ENCODE assay signal across 12 mouse cellular contexts in genomic region chrX:93465711-93466110, GRCm38 (mm10).
A peak's percentile ranks its signal among the peaks of the same experiment; 100 is the strongest.
DNase-seq lines count a peak whose midpoint lies in the region; ATAC-seq and TF ChIP-seq lines count a peak whose summit lies in the region.
"Had no signal": no experiment of that assay in that cellular context is flagged by ENCODE, and none has a peak within 500 bp of the region (broad histone marks: within the 10 kb centered on the region; RNA-seq: fewer than 3 reads in every experiment).

No protein-coding gene starts in this region.

- 32% methylated on average over 1 of the region's 1 CpGs for WGBS in forebrain, embryonic 16.5 days
- 38% methylated on average over 1 of the region's 1 CpGs for WGBS in forebrain, embryonic 15.5 days
- WGBS in limb, embryonic 14.5 days = 35% methylated on average over 1 of the region's 1 CpGs
- WGBS in limb, embryonic 10.5 days = 63% methylated on average over 1 of the region's 1 CpGs
- 37% methylated on average over 1 of the region's 1 CpGs for WGBS in embryonic facial prominence, embryonic 14.5 days
- WGBS in thymus, adult 2 months = 87% methylated on average over 1 of the region's 1 CpGs

- H3K36me3 ChIP-seq in forebrain, embryonic 16.5 days (ENCODE audit: control insufficient read depth, insufficient read depth) = no peaks in the 10 kb centered on the region
- H3K36me3 ChIP-seq in forebrain, embryonic 15.5 days = no peaks in the 10 kb centered on the region
- H3K36me3 ChIP-seq in limb, embryonic 14.5 days (ENCODE audit: control insufficient read depth, insufficient read depth, low read length) = no peaks in the 10 kb centered on the region
- no peaks in the 10 kb centered on the region for H3K36me3 ChIP-seq in limb, embryonic 10.5 days
- peaks cover 0 to 4% of the 10 kb centered on the region in 2 experiments for H3K36me3 ChIP-seq in CH12.LX (replicated peaks in 1 of 2; ENCODE audit: control insufficient read depth in 1 of 2, insufficient read depth in 1 of 2, low read length in 1 of 2)
- no peaks in the 10 kb centered on the region for H3K36me3 ChIP-seq in embryonic facial prominence, embryonic 14.5 days (ENCODE audit: control insufficient read depth, insufficient read depth, low read length)
- H3K36me3 ChIP-seq in thymus, adult 2 months (ENCODE audit: control insufficient read depth, insufficient read depth, low read length) = no peaks in the 10 kb centered on the region
- H3K36me3 ChIP-seq: heart, embryonic 13.5 days; limb, embryonic 13.5 days had no signal

- H3K4me2 ChIP-seq in forebrain, embryonic 16.5 days (ENCODE audit: low read length) = no peak overlapping the region
- H3K4me2 ChIP-seq in forebrain, embryonic 15.5 days (replicated peaks) = no peak overlapping the region
- no peak overlapping the region for H3K4me2 ChIP-seq in limb, embryonic 14.5 days (replicated peaks; ENCODE audit: low read depth, low read length, severe bottlenecking)
- no peak overlapping the region for H3K4me2 ChIP-seq in CH12.LX (ENCODE audit: insufficient read depth, low read depth, poor library complexity, severe bottlenecking)
- H3K4me2 ChIP-seq in embryonic facial prominence, embryonic 14.5 days (ENCODE audit: low read depth, low read length) = no peak overlapping the region
- H3K4me2 ChIP-seq: heart, embryonic 13.5 days; limb, embryonic 13.5 days had no signal

- peak; percentile 43; the same call in 1 of the 2 replicates for ATAC-seq in forebrain, embryonic 16.5 days
- ATAC-seq in forebrain, embryonic 15.5 days (replicated peaks) = no peak
- ATAC-seq in limb, embryonic 14.5 days (ENCODE audit: low FRiP score, low read depth) = no peak
- ATAC-seq in embryonic facial prominence, embryonic 14.5 days (ENCODE audit: low read depth) = no peak

- H3K4me3 ChIP-seq in forebrain, embryonic 16.5 days (replicated peaks; ENCODE audit: low read length) = no peak overlapping the region
- H3K4me3 ChIP-seq in forebrain, embryonic 15.5 days = no peak overlapping the region
- no peak overlapping the region for H3K4me3 ChIP-seq in limb, embryonic 14.5 days (replicated peaks; ENCODE audit: low read length)
- H3K4me3 ChIP-seq in limb, embryonic 10.5 days = no peak overlapping the region
- no peak overlapping the region for H3K4me3 ChIP-seq in CH12.LX (replicated peaks in 1 of 3; ENCODE audit: low read depth in 2 of 3, low read length in 2 of 3, poor library complexity in 1 of 3)
- no peak overlapping the region for H3K4me3 ChIP-seq in embryonic facial prominence, embryonic 14.5 days (ENCODE audit: low read depth, low read length)
- H3K4me3 ChIP-seq in thymus, adult 2 months (ENCODE audit: control insufficient read depth, insufficient read depth, low read length) = no peak overlapping the region
- H3K4me3 ChIP-seq: forebrain, embryonic 10.5 days; heart, embryonic 13.5 days; limb, embryonic 13.5 days had no signal

- no peaks in the 10 kb centered on the region for H3K9me3 ChIP-seq in forebrain, embryonic 16.5 days (ENCODE audit: control insufficient read depth, low read length)
- no peaks in the 10 kb centered on the region for H3K9me3 ChIP-seq in forebrain, embryonic 15.5 days
- H3K9me3 ChIP-seq in limb, embryonic 14.5 days (ENCODE audit: control insufficient read depth, low read length) = no peaks in the 10 kb centered on the region
- H3K9me3 ChIP-seq in limb, embryonic 10.5 days (replicated peaks) = no peaks in the 10 kb centered on the region
- no peaks in the 10 kb centered on the region for H3K9me3 ChIP-seq in CH12.LX (replicated peaks; ENCODE audit: low read length)
- no peaks in the 10 kb centered on the region for H3K9me3 ChIP-seq in embryonic facial prominence, embryonic 14.5 days (ENCODE audit: control insufficient read depth, low read length)
- H3K9me3 ChIP-seq: forebrain, embryonic 10.5 days; heart, embryonic 13.5 days; limb, embryonic 13.5 days had no signal

- no peaks in the 10 kb centered on the region for H3K27me3 ChIP-seq in forebrain, embryonic 16.5 days (replicated peaks; ENCODE audit: control insufficient read depth, insufficient read depth, low read length)
- no peaks in the 10 kb centered on the region for H3K27me3 ChIP-seq in forebrain, embryonic 15.5 days
- no peaks in the 10 kb centered on the region for H3K27me3 ChIP-seq in limb, embryonic 14.5 days (ENCODE audit: control insufficient read depth, insufficient read depth, low read length)
- no peaks in the 10 kb centered on the region for H3K27me3 ChIP-seq in limb, embryonic 10.5 days (ENCODE audit: low read depth, poor library complexity, severe bottlenecking)
- H3K27me3 ChIP-seq in CH12.LX (replicated peaks) = no peaks in the 10 kb centered on the region
- H3K27me3 ChIP-seq in embryonic facial prominence, embryonic 14.5 days (replicated peaks; ENCODE audit: control insufficient read depth, insufficient read depth, low read length) = no peaks in the 10 kb centered on the region
- no peaks in the 10 kb centered on the region for H3K27me3 ChIP-seq in thymus, adult 2 months (ENCODE audit: control insufficient read depth, insufficient read depth, low read length)
- H3K27me3 ChIP-seq: heart, embryonic 13.5 days; limb, embryonic 13.5 days had no signal

- H3K79me2 ChIP-seq in CH12.LX (replicated peaks; ENCODE audit: control insufficient read depth, extremely low read depth, insufficient read depth, poor library complexity, severe bottlenecking) = no peaks in the 10 kb centered on the region

- TF ChIP-seq RAD21 in CH12.LX (IDR thresholded peaks at IDR 0.05; ENCODE audit: low read depth, low read length) = peak; percentile 34

- no peaks in the 10 kb centered on the region for H3K4me1 ChIP-seq in forebrain, embryonic 16.5 days (replicated peaks; ENCODE audit: control insufficient read depth, insufficient read depth, low read length)
- H3K4me1 ChIP-seq in forebrain, embryonic 15.5 days = no peaks in the 10 kb centered on the region
- no peaks in the 10 kb centered on the region for H3K4me1 ChIP-seq in limb, embryonic 14.5 days (ENCODE audit: control insufficient read depth, insufficient read depth, low read length)
- no peaks in the 10 kb centered on the region for H3K4me1 ChIP-seq in limb, embryonic 10.5 days
- H3K4me1 ChIP-seq in CH12.LX (ENCODE audit: control insufficient read depth in 1 of 2, insufficient read depth in 2 of 2) = no peaks in the 10 kb centered on the region
- no peaks in the 10 kb centered on the region for H3K4me1 ChIP-seq in embryonic facial prominence, embryonic 14.5 days (ENCODE audit: control insufficient read depth, insufficient read depth, low read length)
- no peaks in the 10 kb centered on the region for H3K4me1 ChIP-seq in thymus, adult 2 months (replicated peaks; ENCODE audit: control insufficient read depth, insufficient read depth, low read length)
- H3K4me1 ChIP-seq: forebrain, embryonic 10.5 days; heart, embryonic 13.5 days; limb, embryonic 13.5 days had no signal

- in situ Hi-C loops in CH12.LX (cut with MboI; ENCODE audit: low pct_ligation_motif_present, low pct_unique_long_range_greater_than_20kb, low sequenced_read_pairs) = no loop called here

- TF ChIP-seq POLR2A in limb, embryonic 14.5 days (IDR thresholded peaks at IDR 0.05; ENCODE audit: borderline replicate concordance, extremely low read depth, insufficient read depth, insufficient read length) = no peak
- no peak for TF ChIP-seq POLR2A in CH12.LX (IDR thresholded peaks at IDR 0.05; ENCODE audit: low read depth, low read length)
- no peak for TF ChIP-seq POLR2A in thymus, adult 2 months (IDR thresholded peaks at IDR 0.05; ENCODE audit: control insufficient read depth, extremely low read depth, insufficient read depth, low read length, poor library complexity)

- dilution Hi-C loops in CH12.LX (cut with MboI; ENCODE audit: extremely low pct_ligation_motif_present, extremely low pct_unique_long_range_greater_than_20kb, low sequenced_read_pairs) = no loop called here

- peak; percentile 7 for DNase-seq in limb, embryonic 14.5 days (ENCODE audit: low spot score)
- DNase-seq in limb, embryonic 10.5 days (ENCODE audit: low spot score) = no peak
- peak; percentile 8 for DNase-seq in CH12.LX (ENCODE audit: extremely low read depth)
- DNase-seq in embryonic facial prominence, embryonic 14.5 days (ENCODE audit: low spot score) = peak; percentile 13
- no peak for DNase-seq in testis, postnatal 14 days (ENCODE audit: low spot score)
- DNase-seq in thymus, adult 2 months = no peak
- DNase-seq: cerebellum, adult 18-20 months had no signal

- TF ChIP-seq EP300 in CH12.LX (IDR thresholded peaks at IDR 0.05; ENCODE audit: low read length) = no peak

- no peak overlapping the region for H3K27ac ChIP-seq in forebrain, embryonic 16.5 days (ENCODE audit: low read length)
- H3K27ac ChIP-seq in forebrain, embryonic 15.5 days (replicated peaks) = no peak overlapping the region
- H3K27ac ChIP-seq in limb, embryonic 14.5 days (replicated peaks; ENCODE audit: low read depth, low read length) = no peak overlapping the region
- no peak overlapping the region for H3K27ac ChIP-seq in limb, embryonic 10.5 days
- no peak overlapping the region for H3K27ac ChIP-seq in CH12.LX (ENCODE audit: insufficient read depth, low read depth)
- no peak overlapping the region for H3K27ac ChIP-seq in embryonic facial prominence, embryonic 14.5 days (replicated peaks; ENCODE audit: low read depth, low read length)
- no peak overlapping the region for H3K27ac ChIP-seq in thymus, adult 2 months (ENCODE audit: control insufficient read depth, insufficient read depth, low read length)
- H3K27ac ChIP-seq: forebrain, embryonic 10.5 days; heart, embryonic 13.5 days; limb, embryonic 13.5 days had no signal

- TF ChIP-seq CTCF in CH12.LX (conservative IDR thresholded peaks at IDR 0.05 in 1 of 2, IDR thresholded peaks at IDR 0.05 in 1 of 2; ENCODE audit: low read depth in 2 of 2, low read length in 2 of 2) = peak in 1 of 2 experiments; percentile 56; a peak in 2 of 4 replicates
- no peak for TF ChIP-seq CTCF in thymus, adult 2 months (IDR thresholded peaks at IDR 0.05; ENCODE audit: borderline replicate concordance, control insufficient read depth, extremely low read depth, insufficient read depth, low read length, poor library complexity)

- H3K9ac ChIP-seq in forebrain, embryonic 16.5 days (replicated peaks; ENCODE audit: low read depth, low read length) = no peak overlapping the region
- H3K9ac ChIP-seq in forebrain, embryonic 15.5 days (replicated peaks) = no peak overlapping the region
- no peak overlapping the region for H3K9ac ChIP-seq in limb, embryonic 14.5 days (ENCODE audit: low read depth, low read length, severe bottlenecking)
- no peak overlapping the region for H3K9ac ChIP-seq in CH12.LX (ENCODE audit: insufficient read depth, low read depth)
- no peak overlapping the region for H3K9ac ChIP-seq in embryonic facial prominence, embryonic 14.5 days (ENCODE audit: low read depth, low read length)
- H3K9ac ChIP-seq: heart, embryonic 13.5 days; limb, embryonic 13.5 days had no signal

TF ChIP-seq in CH12.LX, 34 proteins besides CTCF, POLR2A, EP300 and RAD21:
- TF ChIP-seq ZNF384 (IDR thresholded peaks at IDR 0.05; ENCODE audit: low read depth, low read length) (no peak), KAT2A (IDR thresholded peaks at IDR 0.05; ENCODE audit: insufficient replicate concordance, low read length) (no peak), MYC (IDR thresholded peaks at IDR 0.05; ENCODE audit: low read depth, low read length) (no peak), SMC3 (IDR thresholded peaks at IDR 0.05; ENCODE audit: low read depth, low read length) (peak; percentile 10; the same call in 1 of the 2 replicates)

Comparison
In these comparisons a context has a peak if more than half of its experiments do, and no peak if none do; other contexts are left out.
1. DNase-seq: peak in limb, embryonic 14.5 days (single experiment), CH12.LX (single experiment) and embryonic facial prominence, embryonic 14.5 days (single experiment); none in limb, embryonic 10.5 days (single experiment), testis, postnatal 14 days (single experiment) and thymus, adult 2 months (single experiment).